Mouse (Mus musculus): ENCODE results near the gene Pnpo.
A peak's percentile ranks its signal among the peaks of the same experiment; 100 is the strongest.

The Pnpo gene

DNA sequence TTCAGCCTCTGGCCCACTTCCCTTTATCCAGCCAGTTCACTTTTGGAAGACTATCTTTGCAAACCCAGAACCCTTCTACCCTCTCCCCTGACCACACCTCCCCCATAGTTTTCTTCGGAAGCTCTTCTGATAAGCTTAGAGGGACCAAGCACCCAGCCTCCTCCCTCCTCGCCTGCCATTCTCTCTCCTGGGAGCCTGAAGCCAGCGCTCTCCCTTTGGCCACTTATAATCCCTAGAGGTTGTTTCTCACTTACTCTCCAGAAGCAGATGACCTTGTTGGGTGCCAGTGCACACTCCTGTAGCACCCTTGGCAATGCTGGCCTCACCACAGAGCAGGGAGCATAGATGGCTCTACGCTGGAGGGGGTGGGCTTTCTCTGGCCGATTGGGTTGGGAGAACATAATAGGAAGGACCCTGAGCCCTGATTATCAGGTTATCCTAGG lies 25.5 kb upstream of the Pnpo start:
- DNase-seq = no peak

DNA sequence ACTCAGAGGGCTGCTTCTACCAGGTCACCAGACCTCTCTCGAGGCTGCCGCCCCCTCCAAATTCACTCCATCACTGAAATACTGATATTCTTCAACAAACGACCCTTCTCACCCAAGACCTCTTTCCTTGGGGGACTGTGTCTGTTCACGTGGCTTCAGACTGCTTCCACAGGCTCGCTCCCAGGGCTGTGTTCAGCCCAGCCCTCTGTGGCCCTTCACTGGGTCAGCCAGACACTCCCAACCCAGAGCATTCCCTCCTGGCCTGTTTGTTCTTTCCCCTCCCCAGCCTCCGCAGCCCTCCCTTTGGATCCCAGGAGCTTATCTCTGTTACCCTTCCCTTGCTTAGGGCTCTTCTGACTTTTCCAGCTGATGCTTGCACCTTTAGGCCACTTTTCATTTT lies 24.7 kb upstream of the Pnpo start:
- DNase-seq = no peak

DNA sequence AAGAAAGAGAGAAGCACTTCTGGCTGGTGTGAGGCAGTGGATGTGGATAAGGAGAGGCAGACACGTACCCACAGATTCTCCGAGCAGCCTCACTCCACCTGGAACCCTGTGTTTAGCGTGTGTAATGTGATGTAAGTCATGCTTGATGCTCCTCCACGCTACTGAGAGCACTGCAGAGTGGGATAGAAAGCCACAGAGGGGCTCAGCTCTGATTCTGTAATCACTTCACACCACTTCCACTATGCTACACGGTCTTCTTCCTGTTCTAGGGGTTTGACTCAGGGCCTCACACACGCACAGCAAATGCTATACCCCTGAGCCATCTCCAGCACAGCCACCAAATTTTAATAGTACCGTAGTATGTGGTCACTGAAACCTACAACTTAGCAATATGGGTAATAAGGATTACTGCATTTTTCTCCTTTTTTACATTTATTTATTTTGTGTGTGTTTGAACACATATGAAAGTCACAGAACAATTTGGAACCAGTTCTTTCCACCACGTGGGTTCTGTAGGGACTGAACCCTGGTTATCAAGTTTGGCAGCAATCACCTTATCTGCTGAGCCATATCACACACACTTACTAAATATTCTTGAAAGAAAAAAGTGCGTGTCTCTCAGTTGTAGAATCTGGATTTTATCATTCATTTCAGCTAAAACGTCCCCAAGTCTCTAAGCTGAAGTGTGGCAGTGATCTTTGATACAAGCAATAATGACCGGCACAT lies 23.9 kb upstream of the Pnpo start:
- DNase-seq = no peak

DNA sequence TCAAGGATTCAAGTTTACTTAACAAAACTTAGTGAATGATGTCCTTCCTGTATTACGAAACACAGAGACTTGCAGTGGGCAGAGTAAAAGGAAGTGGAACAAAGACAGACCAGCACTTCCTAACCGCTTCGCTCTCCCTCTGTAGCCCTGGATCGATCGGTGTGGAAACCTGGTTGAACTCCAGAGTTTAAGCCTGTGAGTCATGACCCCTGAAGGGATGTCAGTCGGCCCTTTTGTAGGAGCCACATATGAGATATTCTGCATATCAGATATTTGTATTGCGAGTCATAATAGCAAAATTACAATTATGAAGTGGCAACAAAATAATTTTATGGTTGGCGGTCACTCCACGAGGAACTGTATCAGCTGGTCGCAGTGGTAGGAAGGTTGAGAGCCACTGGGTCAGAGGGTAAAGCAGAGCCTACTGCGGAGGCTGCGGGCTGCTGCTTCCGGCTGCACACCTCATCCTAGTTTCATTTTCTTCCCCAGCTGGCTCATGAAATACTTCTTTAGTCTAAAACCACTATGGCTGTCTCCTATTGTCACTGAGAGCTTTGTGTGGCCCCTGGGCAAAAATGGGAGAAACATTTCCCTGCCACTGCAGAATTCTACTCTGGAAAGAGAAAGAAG lies 23.2 kb upstream of the Pnpo start:
- DNase-seq = no peak

DNA sequence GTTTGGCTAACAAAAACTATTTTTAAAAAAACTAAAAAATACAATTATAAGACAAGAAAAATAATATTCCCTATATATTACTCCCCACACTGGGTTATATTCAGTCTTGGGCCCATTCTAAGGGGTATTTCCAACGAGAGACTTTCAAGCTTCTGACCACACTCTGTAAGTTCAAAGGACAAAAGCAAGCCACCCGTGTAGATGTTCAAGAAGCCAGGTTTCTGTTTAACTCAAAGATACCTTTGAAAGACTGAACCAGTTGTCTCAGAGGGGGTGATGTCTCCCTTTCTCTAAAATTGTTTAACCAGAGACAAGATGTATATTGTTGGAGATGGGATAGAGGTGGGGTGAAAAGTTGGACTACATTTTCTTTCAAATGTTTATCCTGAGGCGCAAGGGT lies 22.4 kb upstream of the Pnpo start:
- peak; percentile 66 for DNase-seq

DNA sequence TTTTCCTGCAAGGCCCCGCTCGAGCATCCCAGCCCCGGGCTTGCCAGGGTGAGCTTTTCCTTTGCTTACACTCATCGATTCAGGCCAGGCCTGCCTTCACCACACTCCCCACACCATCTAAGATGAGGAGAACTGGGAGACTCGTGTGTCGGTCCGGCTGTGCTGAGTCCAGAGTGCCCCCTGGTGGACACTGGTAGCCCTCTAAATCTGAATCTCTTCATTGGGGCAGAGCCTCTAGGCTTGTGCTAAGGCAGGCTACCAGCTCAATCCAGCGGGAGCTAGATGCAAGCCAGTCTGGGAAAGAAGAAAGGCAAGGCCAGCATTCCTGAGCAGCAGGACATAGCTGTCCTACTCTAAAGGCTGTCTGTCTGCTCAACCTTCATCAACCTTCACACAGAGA lies 19.8 kb upstream of the Pnpo start:
- peak; percentile 97 for DNase-seq

DNA sequence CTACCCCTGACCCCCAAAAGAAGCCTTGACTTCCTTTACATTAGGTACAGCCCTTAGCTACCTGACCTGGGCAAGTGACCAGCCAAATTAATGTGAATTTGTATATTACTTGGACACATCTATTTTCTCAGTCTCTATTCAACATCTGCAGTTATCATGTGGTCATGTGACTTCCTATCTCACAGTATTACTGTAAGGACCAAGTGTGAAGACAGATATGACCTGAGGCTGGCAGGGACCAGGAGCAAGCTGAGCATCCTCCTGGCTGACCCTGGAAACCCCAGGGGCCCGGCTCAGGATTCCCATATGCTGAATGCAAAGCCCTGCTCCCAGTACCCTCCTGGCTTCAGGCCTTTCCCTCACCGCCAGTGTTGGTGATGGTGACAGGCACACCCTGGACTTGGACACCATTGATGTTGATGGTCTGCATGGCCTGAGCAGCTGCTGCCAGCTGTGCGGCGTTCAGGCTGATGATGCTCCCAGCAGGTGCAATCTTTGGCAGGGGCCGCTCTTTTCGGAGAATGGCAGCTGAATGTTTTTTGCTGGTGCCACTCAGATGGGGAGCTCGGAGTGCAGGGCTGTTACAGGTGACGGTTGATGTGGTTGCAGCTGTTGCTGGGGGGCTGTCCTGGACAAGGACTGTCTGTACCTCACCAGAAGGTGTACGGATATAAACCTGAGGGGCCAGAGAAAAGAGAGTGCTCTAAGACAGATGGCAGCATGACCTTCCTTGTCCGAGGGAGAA lies 13.4 kb upstream of the Pnpo start:
- no peak for DNase-seq

DNA sequence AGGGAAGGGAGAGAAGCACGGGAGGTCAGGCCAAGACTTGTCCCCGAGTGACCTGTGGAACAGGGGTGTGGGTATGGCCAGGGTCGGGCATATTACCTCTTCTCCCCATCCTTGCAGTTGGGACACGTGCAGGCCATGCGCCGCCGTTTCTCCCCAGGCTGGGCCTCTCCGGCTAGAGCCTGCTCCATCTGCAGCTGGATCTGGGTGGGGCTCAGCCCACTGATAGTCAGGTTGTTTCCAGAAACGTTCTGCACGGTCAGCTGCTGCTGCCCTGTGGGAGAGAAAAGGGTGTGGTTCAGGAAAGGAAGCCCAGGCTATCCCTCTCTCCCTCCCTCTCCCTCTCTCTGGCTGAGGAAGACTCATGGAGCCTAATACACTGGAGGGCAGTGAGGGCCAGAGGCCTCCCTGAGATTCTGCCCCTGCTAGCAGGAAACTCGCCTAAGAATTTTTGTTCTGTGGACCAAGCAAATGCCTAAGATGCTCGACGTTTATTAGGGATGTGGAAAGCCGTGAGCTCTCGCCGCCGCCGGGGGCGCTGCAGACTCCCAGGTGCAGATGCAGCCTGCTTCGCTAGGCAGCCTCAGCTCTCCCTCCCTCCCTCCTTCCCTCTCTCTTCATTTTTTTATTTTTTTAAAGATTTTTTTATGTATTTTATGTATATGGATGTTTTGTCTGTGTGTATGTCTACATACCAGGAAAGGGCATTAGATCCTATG lies 12.4 kb upstream of the Pnpo start:
- DNase-seq = no peak

DNA sequence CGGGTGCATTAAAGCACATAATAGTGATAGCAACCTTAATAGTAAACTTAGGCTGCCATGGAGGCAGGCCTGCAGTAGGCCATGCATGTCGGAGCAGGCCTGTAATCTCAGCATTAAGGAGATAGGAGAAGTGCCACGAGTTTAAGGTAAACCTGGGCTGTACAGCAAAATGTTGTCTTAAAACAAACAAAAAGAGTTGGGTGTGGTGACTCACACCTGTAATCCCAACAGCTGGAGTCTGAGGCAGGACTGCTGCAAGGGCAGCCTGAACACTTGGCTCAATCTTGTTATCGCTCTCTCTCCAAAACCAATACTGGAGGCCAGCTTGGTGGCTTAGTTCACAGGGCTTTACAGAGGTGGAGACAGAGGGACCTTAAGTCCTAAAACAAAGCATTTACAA lies 11.3 kb upstream of the Pnpo start:
- DNase-seq = no peak

DNA sequence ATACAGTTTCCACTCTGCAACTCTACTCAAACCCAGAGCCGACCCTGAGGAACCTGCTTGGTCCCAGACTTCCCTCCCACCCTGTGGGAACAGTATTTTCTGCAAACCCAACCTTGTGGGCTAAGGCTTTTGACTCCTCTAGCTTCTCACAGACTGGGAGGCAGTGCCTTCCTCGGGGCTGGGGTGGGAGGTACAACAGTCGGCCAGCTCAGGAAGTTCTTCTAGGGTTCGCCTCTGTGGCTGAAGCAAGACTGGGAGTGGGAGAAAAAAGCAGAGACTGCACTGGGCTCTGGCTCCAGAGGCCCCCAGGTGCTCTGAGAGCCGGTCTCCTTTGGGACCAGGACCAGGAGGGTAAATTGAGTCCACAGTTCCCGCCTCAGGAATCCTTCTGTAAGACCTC lies 9.1 kb upstream of the Pnpo start:
- DNase-seq = no peak

DNA sequence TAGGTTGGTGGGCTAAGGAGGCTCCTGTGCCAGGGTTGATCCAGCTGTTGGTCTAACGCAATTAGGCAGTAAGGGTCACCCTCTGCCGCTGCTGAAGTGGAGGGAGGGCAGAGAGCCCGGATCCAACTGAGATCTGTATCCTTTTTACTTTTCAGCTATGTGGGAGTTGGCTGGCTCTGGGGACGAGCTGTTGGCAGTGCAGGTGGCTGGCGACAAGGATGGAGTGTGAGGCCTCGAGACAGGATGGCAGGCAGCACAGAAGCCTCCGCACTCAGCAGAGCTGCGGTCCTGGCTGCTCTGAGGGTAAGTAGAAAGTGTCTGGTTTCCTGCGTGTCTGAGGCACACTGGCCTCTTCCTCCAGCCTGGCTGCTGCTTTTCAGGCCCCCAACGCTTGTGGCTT lies 8.6 kb upstream of the Pnpo start:
- DNase-seq = no peak

DNA sequence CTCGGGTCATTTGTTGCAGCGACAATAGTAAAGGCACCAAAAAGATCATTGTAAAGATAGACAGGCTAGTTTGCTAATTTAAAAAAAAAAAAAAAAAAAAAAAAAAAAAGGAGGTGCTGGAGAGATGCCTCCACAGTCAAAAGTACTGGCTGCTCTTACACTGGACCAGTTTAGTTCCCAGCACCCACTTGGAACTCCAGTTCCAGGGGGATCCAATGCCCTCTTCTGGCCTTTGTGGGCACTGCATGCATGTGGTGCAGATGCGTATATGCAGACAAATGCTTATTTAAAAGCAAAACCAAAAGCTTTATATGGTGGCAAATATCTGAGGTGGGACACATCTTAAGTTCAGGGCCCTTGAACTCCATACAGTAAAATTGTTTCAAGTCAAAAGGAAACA lies 7.0 kb upstream of the Pnpo start:
- DNase-seq = no peak

DNA sequence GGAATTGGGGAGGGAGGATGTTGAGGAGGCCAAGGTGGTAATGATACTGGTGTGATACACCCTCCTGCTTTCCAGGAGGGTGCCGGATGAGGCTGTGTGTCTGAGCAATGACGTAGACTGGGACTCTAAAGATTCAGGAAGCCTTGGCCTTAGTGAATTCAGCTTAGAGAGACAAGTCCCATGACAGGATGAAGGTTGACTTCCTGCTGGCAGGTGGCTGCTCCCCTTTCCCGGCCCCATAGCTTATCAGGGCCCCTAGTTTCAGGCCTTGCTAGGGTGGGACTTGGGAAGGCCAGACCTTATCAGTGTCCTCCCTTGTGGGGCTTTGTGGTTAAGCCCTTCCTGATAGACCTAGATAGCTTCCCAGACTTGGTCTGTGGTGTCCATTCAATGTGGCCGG lies 4.1 kb upstream of the Pnpo start:
- DNase-seq = no peak

DNA sequence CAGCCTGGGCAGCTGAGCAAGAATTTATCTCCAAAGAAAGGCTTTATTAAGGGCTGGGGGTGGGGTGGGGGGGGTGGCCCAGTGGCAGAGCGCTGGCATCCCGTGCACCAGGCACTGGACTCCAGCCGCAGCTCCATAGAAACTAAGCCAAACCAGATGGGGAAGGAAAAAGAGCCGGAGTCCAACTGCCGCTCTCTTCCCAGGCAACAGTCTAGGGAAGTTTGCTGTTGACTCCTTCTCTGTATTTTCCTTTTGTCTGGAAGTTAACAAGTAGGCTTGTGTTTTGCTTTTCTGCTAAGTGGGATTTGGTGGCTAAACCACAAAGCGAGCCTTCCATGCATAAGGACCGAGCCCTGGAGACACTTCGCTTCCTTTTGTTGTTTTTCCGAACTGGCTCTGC lies 2.7 kb upstream of the Pnpo start:
- no peak for DNase-seq

DNA sequence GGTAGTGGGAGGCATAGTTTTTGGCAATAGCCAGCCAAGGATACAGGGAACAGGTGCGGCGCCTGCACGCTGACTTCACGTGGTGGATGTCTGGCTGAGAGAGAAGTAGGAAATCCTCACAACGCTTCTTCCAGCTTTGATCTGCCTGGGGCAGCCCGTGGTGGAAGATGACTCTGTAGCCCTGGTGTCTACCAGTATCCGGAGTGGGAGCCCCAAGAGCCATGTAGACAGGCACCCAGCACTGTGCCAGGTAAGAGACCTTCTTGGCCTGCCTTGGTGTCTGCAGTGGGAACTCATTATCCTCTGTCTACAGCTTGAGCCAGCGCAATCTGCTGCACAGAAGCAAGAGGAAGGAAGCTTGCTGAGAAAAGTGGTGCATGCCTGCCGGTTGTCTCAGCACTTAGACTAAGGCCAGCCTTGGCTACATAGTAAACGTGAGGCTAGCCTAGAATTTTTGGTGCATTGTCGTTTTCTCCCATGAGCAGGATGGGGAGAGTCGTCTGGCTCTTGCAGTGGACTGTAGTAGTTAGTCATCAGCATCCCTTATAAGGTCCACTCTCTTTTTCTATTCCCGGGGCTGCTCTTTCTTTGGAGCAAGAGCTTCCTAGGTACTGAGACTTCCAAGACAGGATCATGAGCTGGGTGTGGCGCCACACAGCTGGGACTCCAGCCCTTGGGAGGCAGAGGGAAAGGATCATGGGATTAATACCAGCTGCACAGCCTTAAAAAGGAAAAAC lies 1.2 kb upstream of the Pnpo start:
- DNase-seq = no peak

DNA sequence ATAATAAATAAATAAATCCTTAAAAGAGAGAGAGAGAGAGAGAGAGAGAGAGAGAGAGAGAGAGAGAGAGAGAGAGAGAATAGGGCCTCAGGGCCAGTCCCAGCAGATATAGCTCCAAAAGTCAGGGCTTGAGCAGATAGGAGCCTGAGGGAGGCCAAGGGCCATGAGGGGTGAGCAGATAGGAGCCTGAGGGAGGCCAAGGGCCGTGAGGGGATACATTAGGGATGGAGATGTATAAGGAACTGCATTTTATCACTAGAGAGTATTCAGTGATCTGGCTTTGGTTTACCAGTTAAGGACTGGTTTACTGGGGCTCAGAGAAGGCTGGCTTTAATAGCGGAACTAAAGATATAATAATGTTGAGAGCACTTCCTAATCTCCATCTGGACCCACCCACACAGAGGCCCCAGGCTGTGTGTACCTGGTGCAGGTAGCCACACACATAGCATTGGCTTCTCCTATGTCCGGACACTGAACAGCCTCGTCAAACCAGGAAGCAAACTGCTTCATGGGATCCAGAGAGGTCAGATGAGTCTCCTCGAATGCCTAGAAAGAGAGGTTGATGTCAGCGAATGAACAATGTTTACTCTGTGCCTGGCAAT lies 1.7 kb downstream of the Pnpo start:
- no peak for DNase-seq

DNA sequence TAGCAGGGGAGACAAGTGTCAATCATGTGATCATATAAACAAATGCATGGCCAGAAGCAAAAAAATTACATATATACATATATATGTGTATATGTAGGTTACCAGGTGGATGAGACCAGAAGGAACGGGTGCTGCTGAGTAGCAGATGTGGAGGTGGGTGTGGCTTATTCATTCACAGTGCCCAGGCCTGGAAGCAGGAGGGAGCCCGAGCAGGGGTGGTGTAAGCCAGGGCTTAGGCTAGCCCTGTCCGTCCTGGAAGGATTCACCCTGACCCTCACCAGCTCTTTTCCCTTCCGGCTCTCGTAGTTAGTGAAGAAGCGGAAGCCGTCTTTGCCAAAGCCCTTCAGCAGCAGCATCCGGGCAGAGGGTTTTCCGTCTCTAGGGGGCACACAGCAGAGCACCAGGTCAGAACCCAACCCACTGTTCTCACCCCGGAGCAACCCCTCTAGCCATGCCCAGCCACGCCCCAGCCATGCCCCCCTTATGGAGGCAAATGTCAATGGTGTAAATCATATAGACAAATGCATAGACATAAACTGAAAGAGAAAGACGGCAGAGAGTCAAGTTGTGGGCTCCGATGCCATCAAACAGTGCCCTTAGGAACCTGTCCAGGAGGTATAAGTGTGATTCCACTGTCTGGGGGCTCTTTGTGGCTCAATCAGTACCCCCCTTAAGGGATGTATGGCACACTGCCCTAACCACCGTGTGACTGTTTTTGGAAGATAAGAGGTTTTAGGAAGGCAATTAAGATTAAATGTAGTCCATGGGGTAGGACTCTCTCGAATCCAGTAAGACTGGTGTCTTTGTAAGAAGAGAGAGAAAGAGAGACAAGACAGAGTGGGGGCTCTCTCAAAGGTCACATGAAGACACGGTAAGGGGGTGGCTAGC lies 3.0 kb downstream of the Pnpo start:
- peak; percentile 23 for DNase-seq

DNA sequence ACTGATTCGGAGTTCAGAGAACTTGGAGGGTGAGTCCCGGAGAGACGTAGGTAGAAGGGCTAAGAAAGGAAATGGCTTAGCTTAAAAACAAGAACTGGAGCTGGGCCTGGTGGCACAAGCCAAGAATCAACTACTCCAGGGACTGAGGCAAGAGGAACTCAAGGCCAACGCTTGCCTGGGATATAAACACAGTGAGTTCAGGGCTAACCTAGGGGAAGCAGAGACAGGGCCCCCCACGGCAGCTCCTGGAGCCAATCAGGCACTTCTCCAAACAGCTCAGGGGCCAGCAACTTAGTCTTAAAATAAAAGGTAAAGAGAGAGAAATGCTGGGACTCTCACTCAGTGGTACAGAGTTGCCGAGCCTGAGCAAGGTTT lies 5.4 kb downstream of the Pnpo start:
- no peak for DNase-seq

DNA sequence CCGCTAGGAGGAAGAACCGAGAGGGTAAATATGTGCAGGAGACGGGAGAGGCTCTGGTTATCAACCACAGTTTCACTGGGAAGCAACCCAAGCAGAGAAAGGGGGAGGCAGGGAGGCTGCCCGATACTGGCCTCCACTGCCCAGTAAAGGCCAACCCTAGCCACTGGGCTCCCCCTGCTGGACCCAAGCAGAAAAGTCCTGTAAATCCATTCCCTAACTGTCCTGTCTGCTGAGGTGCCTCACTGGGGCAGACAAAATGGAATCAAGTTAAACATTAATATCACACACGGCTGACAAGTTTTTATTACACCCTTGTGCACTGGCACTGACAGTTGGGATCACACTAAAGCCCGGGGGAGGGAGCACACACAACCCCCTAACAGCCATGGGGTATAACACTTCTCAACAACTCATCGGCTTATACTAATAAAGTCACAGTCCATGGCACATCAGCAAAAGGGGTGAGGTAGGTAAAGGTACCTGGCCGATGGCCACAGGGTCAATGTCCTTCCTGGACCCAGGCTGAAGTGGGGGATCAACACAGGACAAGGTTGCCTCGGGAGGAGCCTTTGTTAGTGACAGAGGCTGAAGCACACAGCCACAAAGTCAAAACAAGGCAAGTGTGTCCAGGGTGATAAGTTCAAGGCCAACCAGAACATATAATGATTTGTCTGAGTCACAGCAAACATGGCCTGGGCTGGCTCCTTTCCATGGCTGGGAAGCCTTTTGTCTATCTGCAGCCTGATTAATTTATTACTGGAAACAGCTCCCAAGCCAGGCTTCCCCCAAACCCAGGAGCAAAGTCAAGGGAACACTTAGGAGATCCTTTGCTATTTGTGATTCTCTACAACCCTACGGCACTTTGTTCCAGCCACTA lies 6.0 kb downstream of the Pnpo start:
- peak; percentile 94 for DNase-seq

Data from kidney, adult 9 months (tissue).